Mouse (Mus musculus) frontal cortex, postnatal 14 days (tissue): ENCODE data around the gene Fbxo39.

Experiments used
- DNase-seq, 2 experiments: peaks; one replicate each; pipeline ENCODE4 v3.0.0; 2022; ENCODE audit warnings: low spot score in 2 of 2

Fbxo39 gene

GRCm38 (mm10) chr11:72314151-72314895 is at the start of gene Fbxo39:
Gene Fbxo39, plus strand, starts transcription at chr11:72314444.
- DNase-seq: peak in 1 of 2 experiments; percentile 29

GRCm38 (mm10) chr11:72265483-72265882 is 48.8 kb upstream of the Fbxo39 start:
- peak; percentile 25 to 38 for DNase-seq

GRCm38 (mm10) chr11:72266207-72266959 is 47.9 kb upstream of the Fbxo39 start:
- peak; percentile 34 to 40 for DNase-seq

- no peak for DNase-seq
Measured at GRCm38 (mm10) chr11:72266960-72267560, 47.2 kb upstream of the Fbxo39 start, which contains the start of gene Slc13a5. Gene Slc13a5, minus strand, starts transcription at chr11:72267222.

GRCm38 (mm10) chr11:72271761-72272160 is 42.5 kb upstream of the Fbxo39 start:
- DNase-seq: no peak

- DNase-seq: no peak
Measured at GRCm38 (mm10) chr11:72273341-72273740, 40.9 kb upstream of the Fbxo39 start.

GRCm38 (mm10) chr11:72281143-72281851 is 32.9 kb upstream of the Fbxo39 start:
- DNase-seq: no peak

- DNase-seq: no peak
Measured at GRCm38 (mm10) chr11:72281852-72282400, 32.3 kb upstream of the Fbxo39 start.

- no peak for DNase-seq
Measured at GRCm38 (mm10) chr11:72283486-72284224, 30.6 kb upstream of the Fbxo39 start.

- no peak for DNase-seq
Measured at GRCm38 (mm10) chr11:72284532-72285182, 29.6 kb upstream of the Fbxo39 start.

- DNase-seq: no peak
Measured at GRCm38 (mm10) chr11:72285971-72286480, 28.2 kb upstream of the Fbxo39 start.

- DNase-seq: no peak
Measured at GRCm38 (mm10) chr11:72286651-72287050, 27.6 kb upstream of the Fbxo39 start.

GRCm38 (mm10) chr11:72287126-72287525 is 27.1 kb upstream of the Fbxo39 start:
- DNase-seq: no peak

- no peak for DNase-seq
Measured at GRCm38 (mm10) chr11:72287543-72287942, 26.7 kb upstream of the Fbxo39 start.

- no peak for DNase-seq
Measured at GRCm38 (mm10) chr11:72293116-72293515, 21.1 kb upstream of the Fbxo39 start.

- DNase-seq: no peak
Measured at GRCm38 (mm10) chr11:72301334-72301733, 12.9 kb upstream of the Fbxo39 start, which contains the start of gene Xaf1. Gene Xaf1, plus strand, starts transcription at chr11:72301629.

- peak; percentile 14 to 29 for DNase-seq
Measured at GRCm38 (mm10) chr11:72302230-72302629, 12.0 kb upstream of the Fbxo39 start.

GRCm38 (mm10) chr11:72307461-72307860 is 6.8 kb upstream of the Fbxo39 start:
- no peak for DNase-seq

GRCm38 (mm10) chr11:72308982-72309381 is 5.3 kb upstream of the Fbxo39 start:
- DNase-seq: no peak

- DNase-seq: no peak
Measured at GRCm38 (mm10) chr11:72310491-72310890, 3.8 kb upstream of the Fbxo39 start.
